Mouse (Mus musculus): ENCODE measurements around the gene Rnf128. TPM values are rescaled to one million over a fixed set of nuclear protein-coding genes. Genes with fewer than 3 reads are reported as not detected.

The Rnf128 gene
- 52.9 and 57.4 TPM in 2 replicates for polyA plus RNA-seq (2014; fragmentation: Nextera tagmentation; extraction: Ambion mirVana)

DNA sequence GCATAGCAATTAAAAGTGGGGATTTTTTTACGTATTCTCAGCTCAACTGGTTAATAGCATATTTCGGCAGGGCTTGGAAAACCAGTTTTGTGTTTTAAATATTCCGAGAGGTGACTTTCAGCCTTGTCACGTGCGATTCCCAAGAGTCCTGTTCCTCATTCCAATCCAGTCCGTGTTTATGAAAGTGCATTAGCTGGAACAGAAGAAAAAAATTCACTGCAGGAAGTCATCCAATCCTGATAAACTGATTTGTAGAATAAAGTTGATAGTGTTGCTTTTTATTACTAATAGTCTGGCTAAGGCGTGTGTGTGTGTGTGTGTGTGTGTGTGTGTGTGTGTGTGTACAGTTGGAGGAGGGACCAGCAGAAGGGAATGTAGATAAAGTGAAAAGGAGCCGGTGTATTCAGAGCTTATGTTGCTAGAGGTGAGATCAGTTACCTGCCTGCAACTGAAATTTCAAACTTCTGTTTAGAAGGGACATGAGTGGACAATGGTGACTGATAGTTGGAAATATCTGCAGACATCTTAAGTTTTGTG is at the start of gene Rnf128:
TSS of gene Rnf128 (plus strand) at position 392 of the 537 bp plus-strand sequence.
- WGBS, result 68% methylated on average over 8 of the region's 8 CpGs
- Histone ChIP-seq H3K27ac (ENCODE audit: low read depth, low read length) (peak within 1 kb of the TSS; percentile 43; the same call in 1 of the 2 replicates), H3K4me2 (peak within 1 kb of the TSS; percentile 29; the same call in 1 of the 2 replicates), H3K9ac (ENCODE audit: low read depth, low read length) (no peak within 1 kb of the TSS), H3K4me3 (ENCODE audit: low read depth, low read length) (0 out of 2 replicates have a peak within 1 kb of the TSS, but pooled peaks have one; percentile 1), H3K9me3 (ENCODE audit: control insufficient read depth, low read length) (no peaks in the 10 kb centered on the region), H3K36me3 (ENCODE audit: control insufficient read depth, insufficient read depth, low read length) (no peaks in the 10 kb centered on the region), H3K4me1 (replicated peaks; ENCODE audit: control insufficient read depth, insufficient read depth, low read length) (no peaks in the 10 kb centered on the region), H3K27me3 (replicated peaks; ENCODE audit: control insufficient read depth, insufficient read depth, low read length) (no peaks in the 10 kb centered on the region)
- DNase-seq (ENCODE audit: low spot score) (no peak), ATAC-seq (replicated peaks; ENCODE audit: low FRiP score) (0 out of 2 replicates have a peak, but pooled peaks have one; percentile 57)

DNA sequence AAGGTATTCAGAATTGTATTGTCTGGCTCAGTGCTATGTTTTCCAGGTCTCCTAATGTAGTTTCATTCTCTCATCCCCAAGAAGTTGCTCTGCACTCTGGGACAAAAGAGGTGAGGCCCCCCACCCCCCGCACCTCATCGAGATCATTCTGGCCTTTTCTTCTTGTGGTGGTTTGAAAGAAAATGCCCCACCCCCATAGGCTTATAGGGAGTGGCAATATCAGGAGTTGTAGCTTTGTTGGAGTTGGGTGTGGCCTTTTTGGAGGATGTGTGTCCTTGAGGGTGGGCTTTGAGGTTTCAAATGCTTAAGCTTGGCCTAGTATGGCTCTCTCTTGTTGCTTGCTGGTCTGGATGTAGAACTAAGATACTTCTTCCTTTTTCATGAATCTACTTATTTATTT is 47.0 kb upstream of the Rnf128 start:
- Histone ChIP-seq H3K9ac (ENCODE audit: low read depth, low read length) (no peak overlapping the region), H3K27me3 (replicated peaks; ENCODE audit: control insufficient read depth, insufficient read depth, low read length) (no peaks in the 10 kb centered on the region), H3K9me3 (ENCODE audit: control insufficient read depth, low read length) (no peaks in the 10 kb centered on the region), H3K4me3 (ENCODE audit: low read depth, low read length) (no peak overlapping the region), H3K36me3 (ENCODE audit: control insufficient read depth, insufficient read depth, low read length) (no peaks in the 10 kb centered on the region), H3K4me1 (replicated peaks; ENCODE audit: control insufficient read depth, insufficient read depth, low read length) (no peaks in the 10 kb centered on the region), H3K4me2 (no peak overlapping the region), H3K27ac (ENCODE audit: low read depth, low read length) (no peak overlapping the region)
- WGBS, result 80% methylated on average over 2 of the region's 2 CpGs
- ATAC-seq (replicated peaks; ENCODE audit: low FRiP score) (no peak), DNase-seq (ENCODE audit: low spot score) (no peak)

DNA sequence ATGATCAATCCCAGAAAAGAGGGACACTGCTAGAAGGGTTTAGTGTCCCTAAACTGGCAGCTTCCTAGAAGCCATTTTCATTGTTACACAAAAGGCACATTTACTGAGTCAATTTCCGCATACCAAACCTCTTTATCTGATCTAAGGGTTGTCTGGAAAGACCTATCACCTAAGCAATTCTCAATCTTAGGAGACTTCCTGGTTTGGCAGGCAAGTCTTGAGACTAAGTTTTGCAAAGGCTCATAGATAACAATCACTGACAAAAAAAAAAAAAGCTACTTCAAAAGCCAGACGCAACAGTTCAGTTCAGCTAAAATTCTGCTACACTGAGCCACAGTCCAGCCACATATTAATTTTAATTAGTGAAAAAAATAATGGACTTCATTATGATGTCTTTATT is 43.9 kb upstream of the Rnf128 start:
- H3K4me3 ChIP-seq (ENCODE audit: low read depth, low read length), result no peak overlapping the region
- no peaks in the 10 kb centered on the region for H3K9me3 ChIP-seq (ENCODE audit: control insufficient read depth, low read length)
- no peaks in the 10 kb centered on the region for H3K4me1 ChIP-seq (replicated peaks; ENCODE audit: control insufficient read depth, insufficient read depth, low read length)
- no peak overlapping the region for H3K4me2 ChIP-seq
- no peaks in the 10 kb centered on the region for H3K36me3 ChIP-seq (ENCODE audit: control insufficient read depth, insufficient read depth, low read length)
- ATAC-seq (replicated peaks; ENCODE audit: low FRiP score) (no peak), DNase-seq (ENCODE audit: low spot score) (no peak)
- H3K9ac ChIP-seq (ENCODE audit: low read depth, low read length), result no peak overlapping the region
- 79% methylated on average over 2 of the region's 2 CpGs for WGBS
- no peak overlapping the region for H3K27ac ChIP-seq (ENCODE audit: low read depth, low read length)
- no peaks in the 10 kb centered on the region for H3K27me3 ChIP-seq (replicated peaks; ENCODE audit: control insufficient read depth, insufficient read depth, low read length)

DNA sequence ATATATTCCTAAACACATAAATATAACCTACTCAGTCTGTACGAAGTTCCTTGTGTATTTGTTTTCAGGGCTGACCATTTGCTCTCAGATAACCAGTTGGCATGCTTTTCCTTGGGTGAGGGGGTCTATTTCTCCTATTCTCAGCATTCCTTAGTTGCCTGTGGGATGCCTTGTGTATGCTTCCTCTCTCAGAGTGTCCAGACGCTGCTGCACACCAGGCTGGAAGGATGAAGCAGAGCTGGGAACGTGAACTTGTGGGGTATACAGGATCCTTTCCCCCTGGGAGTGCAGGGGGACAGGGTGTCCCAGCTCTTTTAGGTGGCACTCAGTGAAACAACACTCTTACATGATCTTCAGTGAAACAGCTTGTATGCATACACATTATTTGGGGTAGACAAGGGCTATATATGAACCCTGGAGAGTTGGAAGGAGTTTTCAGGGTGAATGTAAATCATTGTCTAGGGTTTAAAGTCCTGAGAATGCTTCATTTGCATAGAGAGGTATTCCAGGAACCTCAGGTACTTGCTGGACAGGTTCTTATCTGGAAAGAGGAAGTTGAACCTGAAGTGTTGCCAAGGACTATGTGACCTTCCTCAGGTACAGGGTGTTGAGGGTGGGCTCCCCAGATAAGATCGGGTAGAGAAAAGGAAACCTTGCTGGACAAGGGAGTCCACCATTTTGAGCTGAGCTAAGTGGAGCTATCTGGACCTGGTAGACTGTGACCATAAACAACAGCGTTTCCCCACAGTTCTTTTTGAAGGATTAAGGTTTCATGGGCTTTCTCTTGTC is 38.6 kb upstream of the Rnf128 start:
- no peak for ATAC-seq (replicated peaks; ENCODE audit: low FRiP score)
- H3K36me3 ChIP-seq (ENCODE audit: control insufficient read depth, insufficient read depth, low read length), result no peaks in the 10 kb centered on the region

DNA sequence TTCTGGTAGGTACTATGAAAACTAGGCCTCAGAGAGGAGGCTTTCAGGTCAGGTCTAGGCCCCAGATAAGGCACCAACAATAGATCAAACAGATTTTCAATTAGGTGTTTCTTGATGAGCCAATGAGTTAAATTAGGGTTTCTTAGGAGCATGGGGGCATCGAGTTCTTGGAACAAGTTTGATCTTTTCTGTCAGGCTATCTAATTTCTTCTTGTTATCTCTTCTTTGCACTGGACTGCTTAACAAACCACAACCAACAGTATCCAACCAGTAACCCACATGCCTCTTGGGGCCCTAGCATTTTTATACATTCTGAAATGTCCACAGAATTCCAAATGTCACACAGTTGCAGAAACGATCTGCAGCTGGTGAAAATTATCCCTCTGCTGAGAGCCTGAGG is 37.4 kb upstream of the Rnf128 start:
- ATAC-seq (replicated peaks; ENCODE audit: low FRiP score) (peak; percentile 78), DNase-seq (ENCODE audit: low spot score) (no peak)
- Histone ChIP-seq H3K4me3 (ENCODE audit: low read depth, low read length) (no peak overlapping the region), H3K9me3 (ENCODE audit: control insufficient read depth, low read length) (no peaks in the 10 kb centered on the region), H3K9ac (ENCODE audit: low read depth, low read length) (no peak overlapping the region), H3K36me3 (ENCODE audit: control insufficient read depth, insufficient read depth, low read length) (no peaks in the 10 kb centered on the region), H3K27ac (ENCODE audit: low read depth, low read length) (peak overlapping the region; percentile 45; the same call in 1 of the 2 replicates), H3K4me2 (no peak overlapping the region), H3K4me1 (replicated peaks; ENCODE audit: control insufficient read depth, insufficient read depth, low read length) (no peaks in the 10 kb centered on the region; the same call in 1 of the 2 replicates), H3K27me3 (replicated peaks; ENCODE audit: control insufficient read depth, insufficient read depth, low read length) (no peaks in the 10 kb centered on the region)
- WGBS, result 55% methylated on average over 2 of the region's 2 CpGs

More for the DNA sequence above, 38.6 kb upstream of the Rnf128 start:
- DNase-seq (ENCODE audit: low spot score), result no peak
- H3K4me3 ChIP-seq (ENCODE audit: low read depth, low read length), result no peak overlapping the region
- no peaks in the 10 kb centered on the region for H3K27me3 ChIP-seq (replicated peaks; ENCODE audit: control insufficient read depth, insufficient read depth, low read length)
- no peaks in the 10 kb centered on the region; the same call in 1 of the 2 replicates for H3K4me1 ChIP-seq (replicated peaks; ENCODE audit: control insufficient read depth, insufficient read depth, low read length)
- 67% methylated on average over 5 of the region's 5 CpGs for WGBS
- no peaks in the 10 kb centered on the region for H3K9me3 ChIP-seq (ENCODE audit: control insufficient read depth, low read length)
- H3K27ac ChIP-seq (ENCODE audit: low read depth, low read length), result no peak overlapping the region
- no peak overlapping the region for H3K4me2 ChIP-seq
- no peak overlapping the region for H3K9ac ChIP-seq (ENCODE audit: low read depth, low read length)

DNA sequence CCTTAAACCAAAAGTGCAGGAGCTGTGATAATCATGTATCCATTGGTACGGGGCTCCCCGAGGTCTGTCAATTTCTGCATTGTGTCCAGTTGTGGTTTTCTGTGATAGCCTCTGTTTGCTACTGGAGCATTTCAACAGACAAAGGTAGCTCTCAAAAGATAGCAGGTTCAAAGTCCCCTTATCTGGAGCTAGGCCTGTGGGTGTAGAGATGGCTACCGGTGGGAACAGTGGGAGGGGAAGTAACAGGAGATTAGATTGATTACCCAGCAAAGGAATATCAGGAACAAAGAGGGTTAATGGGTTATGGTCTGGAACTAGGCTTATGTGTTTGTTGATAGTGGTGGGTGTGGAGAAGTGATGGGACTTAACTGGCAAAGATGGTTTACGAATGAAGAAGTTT is 36.1 kb upstream of the Rnf128 start:
- 43% methylated on average over 4 of the region's 4 CpGs for WGBS
- peak; percentile 81 for ATAC-seq (replicated peaks; ENCODE audit: low FRiP score)
- H3K4me2 ChIP-seq, result no peak overlapping the region
- no peak overlapping the region for H3K9ac ChIP-seq (ENCODE audit: low read depth, low read length)
- peak overlapping the region; percentile 19; the same call in 1 of the 2 replicates for H3K27ac ChIP-seq (ENCODE audit: low read depth, low read length)
- H3K4me3 ChIP-seq (ENCODE audit: low read depth, low read length), result no peak overlapping the region
- H3K36me3 ChIP-seq (ENCODE audit: control insufficient read depth, insufficient read depth, low read length), result no peaks in the 10 kb centered on the region
- no peak for DNase-seq (ENCODE audit: low spot score)
- no peaks in the 10 kb centered on the region; the same call in 1 of the 2 replicates for H3K4me1 ChIP-seq (replicated peaks; ENCODE audit: control insufficient read depth, insufficient read depth, low read length)
- no peaks in the 10 kb centered on the region for H3K27me3 ChIP-seq (replicated peaks; ENCODE audit: control insufficient read depth, insufficient read depth, low read length)
- no peaks in the 10 kb centered on the region for H3K9me3 ChIP-seq (ENCODE audit: control insufficient read depth, low read length)

DNA sequence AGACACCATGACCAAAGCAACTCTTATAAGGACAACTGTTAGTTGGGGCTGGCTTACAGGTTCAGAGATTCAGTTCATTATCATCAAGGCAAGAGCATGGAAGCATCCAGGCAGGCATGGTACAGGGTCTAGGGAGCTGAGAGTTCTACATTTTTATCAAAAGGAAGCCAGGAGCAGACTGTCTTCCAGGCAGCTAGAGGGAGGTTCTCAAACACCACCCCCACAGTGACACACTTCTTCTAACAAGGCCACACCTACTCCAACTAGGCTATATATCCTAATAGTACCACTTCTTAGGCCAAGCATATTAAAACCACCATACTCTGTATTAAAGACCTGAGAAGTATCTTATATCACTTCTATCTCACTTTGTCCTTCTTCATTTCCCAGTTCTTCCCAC is 33.4 kb upstream of the Rnf128 start:
- Histone ChIP-seq H3K27me3 (replicated peaks; ENCODE audit: control insufficient read depth, insufficient read depth, low read length) (no peaks in the 10 kb centered on the region), H3K4me3 (ENCODE audit: low read depth, low read length) (no peak overlapping the region), H3K9ac (ENCODE audit: low read depth, low read length) (no peak overlapping the region), H3K27ac (ENCODE audit: low read depth, low read length) (no peak overlapping the region), H3K9me3 (ENCODE audit: control insufficient read depth, low read length) (no peaks in the 10 kb centered on the region), H3K4me1 (replicated peaks; ENCODE audit: control insufficient read depth, insufficient read depth, low read length) (no peaks in the 10 kb centered on the region; the same call in 1 of the 2 replicates), H3K4me2 (no peak overlapping the region), H3K36me3 (ENCODE audit: control insufficient read depth, insufficient read depth, low read length) (no peaks in the 10 kb centered on the region)
- ATAC-seq (replicated peaks; ENCODE audit: low FRiP score), result no peak; the same call in 1 of the 2 replicates
- DNase-seq (ENCODE audit: low spot score), result no peak

DNA sequence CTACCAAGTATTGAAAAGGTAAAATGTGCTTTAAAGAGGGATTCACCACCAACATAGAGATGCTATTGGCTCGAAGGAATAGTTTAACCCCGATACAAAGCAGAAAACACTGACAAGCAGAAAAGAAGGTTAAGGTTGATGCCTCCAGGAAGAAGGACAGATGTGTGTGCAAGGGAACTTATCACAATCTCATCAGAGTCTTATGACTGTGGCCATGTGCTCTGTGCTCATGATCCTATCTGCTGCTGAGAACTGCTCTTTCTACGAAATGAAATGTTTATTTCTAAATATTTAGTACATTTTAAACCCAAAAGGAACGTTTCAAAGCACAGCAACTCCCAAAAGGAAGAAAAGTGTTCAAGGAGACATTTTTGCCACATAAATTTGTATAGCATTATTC is 30.8 kb upstream of the Rnf128 start:
- no peak for ATAC-seq (replicated peaks; ENCODE audit: low FRiP score)
- no peak for DNase-seq (ENCODE audit: low spot score)
- no peak overlapping the region for H3K9ac ChIP-seq (ENCODE audit: low read depth, low read length)
- no peak overlapping the region for H3K27ac ChIP-seq (ENCODE audit: low read depth, low read length)
- H3K9me3 ChIP-seq (ENCODE audit: control insufficient read depth, low read length), result no peaks in the 10 kb centered on the region
- no peak overlapping the region for H3K4me3 ChIP-seq (ENCODE audit: low read depth, low read length)
- H3K36me3 ChIP-seq (ENCODE audit: control insufficient read depth, insufficient read depth, low read length), result no peaks in the 10 kb centered on the region
- H3K4me2 ChIP-seq, result no peak overlapping the region
- H3K27me3 ChIP-seq (replicated peaks; ENCODE audit: control insufficient read depth, insufficient read depth, low read length), result no peaks in the 10 kb centered on the region
- 75% methylated on average over 4 of the region's 4 CpGs for WGBS
- peaks cover 2% of the 10 kb centered on the region; the same call in 1 of the 2 replicates for H3K4me1 ChIP-seq (replicated peaks; ENCODE audit: control insufficient read depth, insufficient read depth, low read length)
